Mouse (Mus musculus): ENCODE measurements around the gene Mrgpra3. TPM values are rescaled to one million over a fixed set of nuclear protein-coding genes. Genes with fewer than 3 reads are reported as not detected.

The Mrgpra3 gene
- polyA plus RNA-seq (2015; fragmentation: Nextera tagmentation; extraction: Ambion mirVana), result not detected in 2 replicates

DNA sequence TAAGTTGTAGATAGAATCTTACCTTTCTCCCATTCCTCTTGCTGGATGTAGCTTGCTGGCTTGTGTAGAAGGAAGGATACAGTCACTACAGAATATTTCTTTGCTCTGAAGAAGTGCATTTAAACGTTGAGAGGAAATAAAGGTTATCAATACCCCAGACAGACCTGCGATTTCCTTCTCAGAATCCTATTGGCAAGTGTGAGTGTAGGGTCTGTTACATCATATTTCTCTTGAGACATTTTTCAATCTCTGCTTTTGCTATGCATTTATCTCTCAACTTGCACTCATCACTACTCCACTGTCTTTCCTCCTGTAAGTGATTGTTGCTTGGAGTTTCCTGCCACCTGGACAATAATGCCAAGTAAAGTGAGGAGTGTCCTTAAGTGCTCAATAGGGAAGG is at the start of gene Mrgpra3:
TSS of gene Mrgpra3 (minus strand) at position 101 of the 400 bp plus-strand sequence.
- no peak for ATAC-seq
- H3K27me3 ChIP-seq (replicated peaks), result no peaks in the 10 kb centered on the region
- H3K4me1 ChIP-seq (replicated peaks), result no peaks in the 10 kb centered on the region
- H3K9me3 ChIP-seq, result no peaks in the 10 kb centered on the region
- H3K4me3 ChIP-seq (replicated peaks), result no peak within 1 kb of the TSS
- no peaks in the 10 kb centered on the region for H3K36me3 ChIP-seq
- 67% methylated on average over 2 of the region's 2 CpGs for WGBS
- H3K4me2 ChIP-seq (replicated peaks), result no peak within 1 kb of the TSS
- H3K9ac ChIP-seq, result no peak within 1 kb of the TSS
- H3K27ac ChIP-seq, result no peak within 1 kb of the TSS

Other genes starting within 250 kb of the Mrgpra3 start
- not detected in 2 replicates for gene Mrgpra1, start 247.1 kb downstream of the Mrgpra3 start, polyA plus RNA-seq (2015; fragmentation: Nextera tagmentation; extraction: Ambion mirVana)
- not detected in 2 replicates for gene Mrgpra2a, start 149.2 kb downstream of the Mrgpra3 start, polyA plus RNA-seq (2015; fragmentation: Nextera tagmentation; extraction: Ambion mirVana)
- gene Mrgpra2b, start 72.5 kb downstream of the Mrgpra3 start, polyA plus RNA-seq (2015; fragmentation: Nextera tagmentation; extraction: Ambion mirVana), result not detected in 2 replicates

All from intestine, embryonic 15.5 days (tissue).